Mouse (Mus musculus) CH12.LX (cell line): ENCODE measurements around the gene Oxa1l. TPM values are rescaled to one million over a fixed set of nuclear protein-coding genes. Genes with fewer than 3 reads are reported as not detected.
A peak's percentile ranks its signal among the peaks of the same experiment; 100 is the strongest.

Experiments used
- DNase-seq: peaks from one replicate; pipeline ENCODE4 v3.0.0-alpha.2; 2013; ENCODE audit errors: extremely low read depth
- H3K27ac ChIP-seq: 2 replicates; pipeline ENCODE4 v1.5.1; 2012; ENCODE audit warnings: low read depth, mild to moderate bottlenecking, control low read depth, moderate library complexity; ENCODE audit not compliant: insufficient read depth
- H3K27me3 ChIP-seq: replicated peaks from 2 replicates; pipeline ENCODE3; 2012; ENCODE audit warnings: inconsistent platforms
- H3K36me3 ChIP-seq, 2 experiments: replicated peaks in 1 of 2; 2 replicates each; pipeline versions ENCODE3 to v1.6.1; 2012; ENCODE audit warnings: inconsistent platforms in 1 of 2, low read length in 1 of 2, mild to moderate bottlenecking in 1 of 2, mixed read lengths in 1 of 2, moderate library complexity in 1 of 2; ENCODE audit not compliant: control insufficient read depth in 1 of 2, insufficient read depth in 1 of 2
- H3K4me1 ChIP-seq, 2 experiments: 2 replicates each; pipeline ENCODE4 v1.6.1; 2012; ENCODE audit warnings: inconsistent platforms in 1 of 2, moderate library complexity in 1 of 2; ENCODE audit not compliant: insufficient read depth in 2 of 2, control insufficient read depth in 1 of 2
- H3K4me2 ChIP-seq: 2 replicates; pipeline ENCODE4 v1.6.1; 2012; ENCODE audit warnings: low read depth, mild to moderate bottlenecking, control low read depth; ENCODE audit not compliant: poor library complexity, insufficient read depth, severe bottlenecking
- H3K4me3 ChIP-seq, 3 experiments: fragments of 150-350 bp in 1 of 3; sonication (generic) in 1 of 3; replicated peaks in 1 of 3; 2 replicates each; pipeline versions ENCODE3 to v1.5.1; 2011 to 2012; ENCODE audit warnings: low read depth in 2 of 3, low read length in 2 of 3, mild to moderate bottlenecking in 2 of 3, moderate library complexity in 2 of 3, control low read depth in 1 of 3, improper control_type of control experiment in 1 of 3, inconsistent platforms in 1 of 3, mixed read lengths in 1 of 3; ENCODE audit not compliant: poor library complexity in 1 of 3
- H3K79me2 ChIP-seq: replicated peaks from 2 replicates; pipeline ENCODE4 v1.6.1; 2012; ENCODE audit warnings: mild to moderate bottlenecking, moderate library complexity; ENCODE audit not compliant: control insufficient read depth, poor library complexity, insufficient read depth, severe bottlenecking; ENCODE audit errors: extremely low read depth
- H3K9ac ChIP-seq: 2 replicates; pipeline ENCODE4 v1.6.1; 2012; ENCODE audit warnings: low read depth, mild to moderate bottlenecking, control low read depth, moderate library complexity; ENCODE audit not compliant: insufficient read depth
- H3K9me3 ChIP-seq: replicated peaks from 2 replicates; pipeline ENCODE3; 2012; ENCODE audit warnings: low read length, inconsistent platforms, mixed read lengths
- BHLHE40 ChIP-seq: IDR thresholded peaks from 2 replicates; pipeline ENCODE4 v1.6.1; 2011; ENCODE audit warnings: mild to moderate bottlenecking, low read depth, low read length, improper control_type of control experiment
- CHD1 ChIP-seq: IDR thresholded peaks from 2 replicates; pipeline ENCODE4 v1.6.1; 2012; ENCODE audit warnings: low read depth, low read length, improper control_type of control experiment, inconsistent platforms
- CHD2 ChIP-seq: IDR thresholded peaks from 2 replicates; pipeline ENCODE4 v1.6.1; 2011; ENCODE audit warnings: low read length, improper control_type of control experiment
- CTCF ChIP-seq, 2 experiments: IDR thresholded peaks in 1 of 2; conservative IDR thresholded peaks in 1 of 2; 2 replicates each; pipeline ENCODE4 v1.5.1; 2011 to 2012; ENCODE audit warnings: low read depth in 2 of 2, low read length in 2 of 2, improper control_type of control experiment in 1 of 2, inconsistent platforms in 1 of 2, mild to moderate bottlenecking in 1 of 2, moderate library complexity in 1 of 2
- E2F4 ChIP-seq: IDR thresholded peaks from 2 replicates; pipeline ENCODE4 v1.6.1; 2011; ENCODE audit warnings: low read depth, low read length, improper control_type of control experiment; ENCODE audit not compliant: insufficient replicate concordance
- ELF1 ChIP-seq: IDR thresholded peaks from 2 replicates; pipeline ENCODE4 v1.6.1; 2014; ENCODE audit warnings: low read depth, mild to moderate bottlenecking, inconsistent platforms, low read length, improper control_type of control experiment
- EP300 ChIP-seq: IDR thresholded peaks from 2 replicates; pipeline ENCODE4 v1.6.1; 2011; ENCODE audit warnings: low read length, improper control_type of control experiment
- ETS1 ChIP-seq: conservative IDR thresholded peaks from 2 replicates; pipeline ENCODE4 v1.6.1; 2012; ENCODE audit warnings: low read depth, mild to moderate bottlenecking, inconsistent platforms, low read length, improper control_type of control experiment, moderate library complexity
- GABPA ChIP-seq: IDR thresholded peaks from 2 replicates; pipeline ENCODE4 v1.6.1; 2012; ENCODE audit warnings: low read depth, low read length, improper control_type of control experiment, inconsistent platforms; ENCODE audit not compliant: insufficient replicate concordance
- HCFC1 ChIP-seq: IDR thresholded peaks from 2 replicates; pipeline ENCODE4 v1.6.1; 2012; ENCODE audit warnings: low read depth, mild to moderate bottlenecking, inconsistent platforms, low read length, improper control_type of control experiment
- IRF4 ChIP-seq: IDR thresholded peaks from 2 replicates; pipeline ENCODE4 v1.6.1; 2014; ENCODE audit warnings: low read depth, mild to moderate bottlenecking, inconsistent platforms, low read length, improper control_type of control experiment
- JUN ChIP-seq: IDR thresholded peaks from 2 replicates; pipeline ENCODE4 v1.6.1; 2011; ENCODE audit warnings: low read depth, mild to moderate bottlenecking, low read length, improper control_type of control experiment, moderate library complexity; ENCODE audit not compliant: insufficient read depth
- JUND ChIP-seq: conservative IDR thresholded peaks from 2 replicates; pipeline ENCODE4 v1.6.1; 2011; ENCODE audit warnings: low read depth, low read length, improper control_type of control experiment
- KAT2A ChIP-seq: IDR thresholded peaks from 2 replicates; pipeline ENCODE4 v1.6.1; 2012; ENCODE audit warnings: low read length, improper control_type of control experiment, inconsistent platforms; ENCODE audit not compliant: insufficient replicate concordance
- MAFK ChIP-seq: IDR thresholded peaks from 2 replicates; pipeline ENCODE4 v1.6.1; 2011; ENCODE audit warnings: low read length, improper control_type of control experiment; ENCODE audit not compliant: insufficient replicate concordance
- MAX ChIP-seq: IDR thresholded peaks from 2 replicates; pipeline ENCODE4 v1.6.1; 2011; ENCODE audit warnings: low read length, improper control_type of control experiment
- MAZ ChIP-seq: IDR thresholded peaks from 2 replicates; pipeline ENCODE4 v1.6.1; 2012; ENCODE audit warnings: low read depth, mild to moderate bottlenecking, inconsistent platforms, low read length, improper control_type of control experiment, moderate library complexity
- MEF2A ChIP-seq: IDR thresholded peaks from 2 replicates; pipeline ENCODE4 v1.6.1; 2014; ENCODE audit warnings: low read depth, mild to moderate bottlenecking, inconsistent platforms, low read length, improper control_type of control experiment, borderline replicate concordance
- MXI1 ChIP-seq: IDR thresholded peaks from 2 replicates; pipeline ENCODE4 v1.6.1; 2011; ENCODE audit warnings: mild to moderate bottlenecking, low read depth, low read length, improper control_type of control experiment
- MYC ChIP-seq: IDR thresholded peaks from 2 replicates; pipeline ENCODE4 v1.6.1; 2011; ENCODE audit warnings: low read depth, mild to moderate bottlenecking, improper control_type of control experiment, low read length
- NELFE ChIP-seq: IDR thresholded peaks from 2 replicates; pipeline ENCODE4 v1.6.1; 2011; ENCODE audit warnings: low read depth, low read length, improper control_type of control experiment
- NRF1 ChIP-seq: IDR thresholded peaks from 2 replicates; pipeline ENCODE4 v1.6.1; 2014; ENCODE audit warnings: low read depth, mild to moderate bottlenecking, inconsistent platforms, low read length, improper control_type of control experiment, moderate library complexity
- PAX5 ChIP-seq: IDR thresholded peaks from 2 replicates; pipeline ENCODE4 v1.6.1; 2012; ENCODE audit warnings: low read length, inconsistent platforms, mixed read lengths
- POLR2A ChIP-seq: IDR thresholded peaks from 2 replicates; pipeline ENCODE4 v1.6.1; 2011; ENCODE audit warnings: low read depth, mild to moderate bottlenecking, improper control_type of control experiment, low read length
- POLR2AphosphoS2 ChIP-seq: IDR thresholded peaks from 2 replicates; pipeline ENCODE4 v1.6.1; 2011; ENCODE audit warnings: low read depth, low read length, improper control_type of control experiment
- RAD21 ChIP-seq: IDR thresholded peaks from 2 replicates; pipeline ENCODE4 v1.6.1; 2011; ENCODE audit warnings: low read depth, mild to moderate bottlenecking, low read length, improper control_type of control experiment, moderate library complexity
- RCOR1 ChIP-seq: conservative IDR thresholded peaks from 2 replicates; pipeline ENCODE4 v1.6.1; 2012; ENCODE audit warnings: low read depth, mild to moderate bottlenecking, inconsistent platforms, low read length, improper control_type of control experiment
- SIN3A ChIP-seq: IDR thresholded peaks from 2 replicates; pipeline ENCODE4 v1.6.1; 2012; ENCODE audit warnings: low read length, improper control_type of control experiment, inconsistent platforms
- SMC3 ChIP-seq: IDR thresholded peaks from 2 replicates; pipeline ENCODE4 v1.6.1; 2011; ENCODE audit warnings: low read depth, low read length, improper control_type of control experiment
- TBP ChIP-seq: conservative IDR thresholded peaks from 2 replicates; pipeline ENCODE4 v1.6.1; 2011; ENCODE audit warnings: low read depth, low read length, improper control_type of control experiment
- TCF12 ChIP-seq: IDR thresholded peaks from 2 replicates; pipeline ENCODE4 v1.6.1; 2014; ENCODE audit warnings: low read depth, mild to moderate bottlenecking, inconsistent platforms, low read length, improper control_type of control experiment
- UBTF ChIP-seq: IDR thresholded peaks from 2 replicates; pipeline ENCODE4 v1.6.1; 2012; ENCODE audit warnings: low read depth, mild to moderate bottlenecking, inconsistent platforms, low read length, improper control_type of control experiment, moderate library complexity
- USF1 ChIP-seq: IDR thresholded peaks from 2 replicates; pipeline ENCODE4 v1.6.1; 2014; ENCODE audit warnings: low read depth, mild to moderate bottlenecking, inconsistent platforms, low read length, improper control_type of control experiment
- USF2 ChIP-seq: conservative IDR thresholded peaks from 2 replicates; pipeline ENCODE4 v1.6.1; 2011; ENCODE audit warnings: low read depth, low read length, improper control_type of control experiment
- ZC3H11A ChIP-seq: IDR thresholded peaks from 2 replicates; pipeline ENCODE4 v1.6.1; 2012; ENCODE audit warnings: low read depth, mild to moderate bottlenecking, inconsistent platforms, low read length, improper control_type of control experiment
- ZKSCAN1 ChIP-seq: IDR thresholded peaks from 2 replicates; pipeline ENCODE4 v1.6.1; 2012; ENCODE audit warnings: low read depth, inconsistent platforms, low read length, improper control_type of control experiment, borderline replicate concordance
- ZMIZ1 ChIP-seq: IDR thresholded peaks from 2 replicates; pipeline ENCODE4 v1.6.1; 2012; ENCODE audit warnings: low read depth, mild to moderate bottlenecking, inconsistent platforms, low read length, improper control_type of control experiment
- ZNF384 ChIP-seq: IDR thresholded peaks from 2 replicates; pipeline ENCODE4 v1.6.1; 2012; ENCODE audit warnings: low read depth, low read length, improper control_type of control experiment, inconsistent platforms
- dilution Hi-C: fragments of 300-500 bp; cut with MboI; formaldehyde crosslinking; loops from 2 replicates; pipeline ENCODE4 v1.14.3; 2020; ENCODE audit warnings: low sequenced_read_pairs; ENCODE audit not compliant: extremely low pct_unique_long_range_greater_than_20kb, extremely low pct_ligation_motif_present
- in situ Hi-C: fragments of 300-500 bp; cut with MboI; formaldehyde crosslinking; loops from 3 replicates; pipeline ENCODE4 v1.14.3; 2019; ENCODE audit warnings: low sequenced_read_pairs, low pct_ligation_motif_present, low pct_unique_long_range_greater_than_20kb, mixed read lengths
- polyA plus RNA-seq: library from polyadenylated mRNA; unstranded; fragments of >175 nt; gene quantifications from 2 replicates; pipeline ENCODE4 v1.2.1, GENCODE M21; 2012; ENCODE audit warnings: low read depth; ENCODE audit not compliant: insufficient read length
- total RNA-seq, 2 experiments: library from RNA; depleted of rRNA; stranded (reverse); fragments of 300-350 nt in 1 of 2; fragments of >200 nt in 1 of 2; gene quantifications; 2 replicates each; pipeline ENCODE4 v1.2.3; 2012 to 2014

Oxa1l gene
- total and polyA plus RNA-seq, 3 experiments: 34.7 to 111 (median 38.8) TPM

GRCm38 (mm10) chr14:54397872-54398527, 37.4 kb downstream of the Oxa1l start:
- Histone ChIP-seq H3K36me3 (peaks cover 24 to 47% of the 10 kb centered on the region in 2 experiments), H3K27ac (peak overlapping the region; percentile 89), H3K4me3 (peak overlapping the region in 2 of 3 experiments; percentile 13 to 33), H3K9me3 (peaks cover 9% of the 10 kb centered on the region), H3K79me2 (peaks cover 63% of the 10 kb centered on the region), H3K9ac (peak overlapping the region; percentile 27), H3K27me3 (no peaks in the 10 kb centered on the region), H3K4me2 (peak overlapping the region; percentile 89), H3K4me1 (peaks cover 14 to 69% of the 10 kb centered on the region in 2 experiments)
- dilution Hi-C loops: no loop called here
- peak; percentile 84 for TF ChIP-seq MAX
- TF ChIP-seq RCOR1: no peak; the same call in 1 of the 2 replicates
- no peak for TF ChIP-seq TBP
- TF ChIP-seq CTCF (conservative IDR thresholded peaks at IDR 0.05 in 1 of 2, IDR thresholded peaks at IDR 0.05 in 1 of 2; ENCODE audit: low read depth in 2 of 2, low read length in 2 of 2): no peak
- peak; percentile 78; the same call in 1 of the 2 replicates for TF ChIP-seq EP300
- no peak for TF ChIP-seq POLR2AphosphoS2
- no peak for TF ChIP-seq KAT2A
- no peak for TF ChIP-seq MAFK
- TF ChIP-seq TCF12: 0 out of 2 replicates have a peak, but pooled peaks have one; percentile 72
- TF ChIP-seq ELF1: peak; percentile 41
- TF ChIP-seq UBTF: no peak
- 0 out of 2 replicates have a peak, but pooled peaks have one; percentile 5 for TF ChIP-seq ZNF384
- TF ChIP-seq MEF2A: peak; percentile 78; the same call in 1 of the 2 replicates
- peak; percentile 84 for TF ChIP-seq ETS1
- TF ChIP-seq CHD1: no peak; the same call in 1 of the 2 replicates
- TF ChIP-seq SMC3: no peak
- peak; percentile 96 for TF ChIP-seq MXI1
- 0 out of 2 replicates have a peak, but pooled peaks have one; percentile 15 for TF ChIP-seq HCFC1
- peak; percentile 96 for TF ChIP-seq BHLHE40
- TF ChIP-seq ZKSCAN1: no peak
- TF ChIP-seq SIN3A: peak; percentile 93
- no peak for TF ChIP-seq ZC3H11A
- TF ChIP-seq NRF1: no peak
- TF ChIP-seq E2F4: no peak
- no peak for TF ChIP-seq USF2
- TF ChIP-seq MAZ: peak; percentile 58; the same call in 1 of the 2 replicates
- TF ChIP-seq GABPA: no peak
- TF ChIP-seq MYC: peak; percentile 90
- TF ChIP-seq PAX5: no peak
- no peak for TF ChIP-seq RAD21
- peak; percentile 39; the same call in 1 of the 2 replicates for TF ChIP-seq NELFE
- TF ChIP-seq IRF4: peak; percentile 78
- TF ChIP-seq POLR2A: no peak
- TF ChIP-seq USF1: no peak
- peak; percentile 70 for TF ChIP-seq CHD2
- no peak for TF ChIP-seq JUND
- TF ChIP-seq JUN: no peak
- TF ChIP-seq ZMIZ1: no peak
- in situ Hi-C loops: no loop called here
- DNase-seq: peak; percentile 82
